Mouse (Mus musculus) heart, embryonic 14.5 days (tissue): ENCODE measurements around the gene Syt14. TPM values are rescaled to one million over a fixed set of nuclear protein-coding genes. Genes with fewer than 3 reads are reported as not detected.

ENCODE experiments used
- ATAC-seq: fragments of 200-750 bp; cut with Nextera tagmentation; 2 replicates; pipeline ENCODE4 v1.8.0; 2017; ENCODE audit warnings: low read depth, moderate TSS enrichment; ENCODE audit not compliant: insufficient number of reproducible peaks, insufficient read depth, low FRiP score
- H3K27ac ChIP-seq, 2 experiments: fragments of 200-500 bp in 1 of 2; fragments of 300-500 bp in 1 of 2; sonication (generic) in 1 of 2; replicated peaks in 1 of 2; 2 replicates each; pipeline ENCODE4 v1.5.1; 2012 to 2014; ENCODE audit warnings: low read depth in 2 of 2, low read length in 2 of 2, control low read depth in 1 of 2, mild to moderate bottlenecking in 1 of 2, mixed read lengths in 1 of 2; ENCODE audit not compliant: control insufficient read depth in 1 of 2, insufficient read depth in 1 of 2
- H3K27me3 ChIP-seq: fragments of 300-500 bp; sonication (generic); 2 replicates; pipeline ENCODE4 v1.6.1; 2014; ENCODE audit warnings: mild to moderate bottlenecking, low read length, control low read depth; ENCODE audit not compliant: control insufficient read depth, insufficient read depth
- H3K36me3 ChIP-seq: fragments of 300-500 bp; sonication (generic); 2 replicates; pipeline ENCODE4 v1.6.1; 2014; ENCODE audit warnings: mild to moderate bottlenecking, control low read depth, low read length, mixed read lengths; ENCODE audit not compliant: control insufficient read depth, insufficient read depth
- H3K4me1 ChIP-seq, 2 experiments: fragments of 200-500 bp in 1 of 2; fragments of 300-500 bp in 1 of 2; sonication (generic) in 1 of 2; 2 replicates each; pipeline ENCODE4 v1.6.1; 2012 to 2014; ENCODE audit warnings: low read length in 2 of 2, control low read depth in 1 of 2, mixed read lengths in 1 of 2; ENCODE audit not compliant: control insufficient read depth in 2 of 2, insufficient read depth in 2 of 2
- H3K4me2 ChIP-seq: fragments of 300-500 bp; sonication (generic); 2 replicates; pipeline ENCODE4 v1.6.1; 2014; ENCODE audit warnings: mild to moderate bottlenecking, low read length
- H3K4me3 ChIP-seq, 2 experiments: fragments of 200-500 bp in 1 of 2; fragments of 300-500 bp in 1 of 2; sonication (generic) in 1 of 2; 2 replicates each; pipeline ENCODE4 v1.5.1; 2012 to 2014; ENCODE audit warnings: low read length in 2 of 2, mild to moderate bottlenecking in 2 of 2, control low read depth in 1 of 2, low read depth in 1 of 2, moderate library complexity in 1 of 2; ENCODE audit not compliant: control insufficient read depth in 1 of 2, insufficient read depth in 1 of 2
- H3K9ac ChIP-seq: fragments of 300-500 bp; sonication (generic); 2 replicates; pipeline ENCODE4 v1.6.1; 2014; ENCODE audit warnings: mild to moderate bottlenecking, low read length
- H3K9me3 ChIP-seq: fragments of 300-500 bp; sonication (generic); 2 replicates; pipeline ENCODE4 v1.6.1; 2016; ENCODE audit warnings: low read length, control low read depth; ENCODE audit not compliant: control insufficient read depth
- WGBS: fragments of 180-500 bp; shearing (Covaris S2); extraction: QIAGEN DNeasy Blood & Tissue Kit; methylation state at CpG from one replicate; pipeline ENCODE4 v1.1.7; 2014; 5-methylcytosine and 5-hydroxymethylcytosine counted together
- polyA plus RNA-seq: library from polyadenylated mRNA; unstranded; fragments of >200 nt; fragmentation: Nextera tagmentation; extraction: Ambion mirVana; gene quantifications from 2 replicates; pipeline ENCODE4 v1.2.1, GENCODE M21; 2014

Syt14 gene
- polyA plus RNA-seq, 1 experiment from 2014 or later: 1.4 TPM

DNA sequence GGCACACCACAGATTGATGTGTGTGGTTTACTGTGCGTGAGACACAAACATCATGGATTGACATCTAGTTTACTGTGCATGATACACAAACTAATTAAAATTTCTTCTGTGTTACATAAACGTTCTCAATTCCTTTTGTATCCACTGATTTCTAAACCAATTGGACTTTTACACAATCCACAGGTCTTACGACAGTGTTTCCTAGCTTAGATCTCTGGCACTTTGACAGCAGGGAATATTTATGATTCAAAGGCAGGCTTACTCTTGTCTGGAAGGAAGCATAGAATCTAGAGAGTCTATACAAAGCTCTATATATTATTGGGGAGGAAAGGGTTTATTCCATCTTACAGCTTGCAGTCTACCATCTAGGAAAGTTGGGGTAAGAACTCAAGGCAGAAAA, 171.1 kb downstream of the Syt14 start:
- H3K9me3 ChIP-seq: no peaks in the 10 kb centered on the region
- no peak overlapping the region for H3K9ac ChIP-seq
- no peak overlapping the region for H3K4me3 ChIP-seq
- no peaks in the 10 kb centered on the region for H3K4me1 ChIP-seq
- H3K27ac ChIP-seq: no peak overlapping the region
- no peak for ATAC-seq
- no peaks in the 10 kb centered on the region for H3K36me3 ChIP-seq
- no peak overlapping the region for H3K4me2 ChIP-seq
- 73% methylated on average over 3 of the region's 3 CpGs for WGBS
- H3K27me3 ChIP-seq: no peaks in the 10 kb centered on the region

DNA sequence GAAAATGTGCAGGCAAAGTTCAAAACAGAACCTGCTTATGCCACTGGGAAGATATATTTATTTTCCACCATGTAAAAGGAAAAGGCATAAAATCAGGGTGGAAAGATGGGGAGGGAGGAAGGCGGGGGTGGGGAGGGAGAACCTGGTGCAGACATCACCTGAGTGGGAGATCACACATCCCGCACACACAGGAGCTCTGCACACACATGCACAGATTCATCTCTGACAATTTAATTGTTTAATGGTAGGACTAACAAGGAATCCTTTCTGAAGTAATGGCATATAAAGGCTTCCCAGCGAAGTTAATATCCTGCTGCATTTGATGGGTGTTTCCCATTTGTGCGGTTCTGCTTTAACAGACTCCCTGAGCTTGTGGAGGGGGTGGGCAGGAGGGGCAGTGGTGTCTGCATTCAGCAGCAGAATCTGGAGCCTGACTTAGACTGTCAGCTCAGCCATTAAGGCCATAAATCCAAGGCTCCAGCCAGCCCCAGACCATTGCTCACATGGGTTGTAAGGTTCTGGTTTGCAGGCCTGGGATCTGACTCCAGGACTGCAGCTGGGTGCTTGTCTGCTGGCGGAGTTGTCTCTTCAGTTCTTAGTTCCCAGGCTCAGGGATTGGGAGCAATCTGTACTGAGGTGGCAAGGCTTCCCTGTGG, 174.1 kb downstream of the Syt14 start:
- no peaks in the 10 kb centered on the region for H3K36me3 ChIP-seq
- no peak overlapping the region for H3K4me3 ChIP-seq
- no peaks in the 10 kb centered on the region; a peak in 1 of 4 replicates for H3K4me1 ChIP-seq
- H3K9ac ChIP-seq: no peak overlapping the region
- no peak for ATAC-seq
- H3K27me3 ChIP-seq: no peaks in the 10 kb centered on the region
- no peak overlapping the region for H3K27ac ChIP-seq
- H3K9me3 ChIP-seq: no peaks in the 10 kb centered on the region
- 82% methylated on average over 5 of the region's 5 CpGs for WGBS
- H3K4me2 ChIP-seq: no peak overlapping the region

GRCm38 (mm10) chr1:192860273-192860672, 175.3 kb downstream of the Syt14 start:
- no peak overlapping the region for H3K9ac ChIP-seq
- no peak overlapping the region for H3K4me2 ChIP-seq
- H3K36me3 ChIP-seq: no peaks in the 10 kb centered on the region
- no peaks in the 10 kb centered on the region for H3K27me3 ChIP-seq
- 50% methylated on average over 6 of the region's 6 CpGs for WGBS
- no peaks in the 10 kb centered on the region for H3K9me3 ChIP-seq
- H3K4me1 ChIP-seq: no peaks in the 10 kb centered on the region; a peak in 2 of 4 replicates
- no peak overlapping the region for H3K4me3 ChIP-seq
- ATAC-seq: no peak
- no peak overlapping the region for H3K27ac ChIP-seq

GRCm38 (mm10) chr1:192857582-192857981, 178.0 kb downstream of the Syt14 start:
- H3K9me3 ChIP-seq: no peaks in the 10 kb centered on the region
- WGBS: 90% methylated on average over 5 of the region's 5 CpGs
- no peak for ATAC-seq
- H3K36me3 ChIP-seq: no peaks in the 10 kb centered on the region
- peaks cover 16% of the 10 kb centered on the region; the same call in 1 of the 2 replicates for H3K27me3 ChIP-seq
- no peak overlapping the region for H3K4me3 ChIP-seq
- peaks cover 0 to 2% of the 10 kb centered on the region in 2 experiments; a peak in 3 of 4 replicates for H3K4me1 ChIP-seq
- no peak overlapping the region for H3K27ac ChIP-seq
- H3K9ac ChIP-seq: no peak overlapping the region
- H3K4me2 ChIP-seq: no peak overlapping the region

DNA sequence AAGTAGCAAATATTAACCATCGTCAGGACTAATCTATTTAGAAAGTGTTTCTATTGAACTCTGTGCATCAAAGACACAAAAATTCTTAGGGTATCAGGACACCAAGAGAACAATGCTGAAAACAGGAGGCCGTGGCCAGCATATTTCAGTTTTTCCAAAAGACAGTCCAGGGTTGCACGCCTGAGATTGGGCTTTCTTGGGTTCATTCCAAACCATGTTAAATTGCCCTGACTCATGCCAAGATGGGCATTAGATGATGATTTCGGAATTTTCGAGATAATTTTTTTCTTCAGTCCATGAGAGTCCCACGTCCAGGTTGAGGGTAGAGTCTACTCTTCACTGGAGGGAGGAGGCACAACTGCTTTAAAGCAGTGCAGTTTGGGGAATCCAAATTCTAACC, 178.6 kb downstream of the Syt14 start:
- H3K27me3 ChIP-seq: peaks cover 16% of the 10 kb centered on the region; the same call in 1 of the 2 replicates
- H3K4me3 ChIP-seq: no peak overlapping the region
- peaks cover 5 to 9% of the 10 kb centered on the region in 2 experiments for H3K4me1 ChIP-seq
- H3K36me3 ChIP-seq: no peaks in the 10 kb centered on the region
- H3K4me2 ChIP-seq: no peak overlapping the region
- 76% methylated on average over 6 of the region's 6 CpGs for WGBS
- no peak for ATAC-seq
- no peak overlapping the region for H3K27ac ChIP-seq
- H3K9ac ChIP-seq: no peak overlapping the region
- no peaks in the 10 kb centered on the region for H3K9me3 ChIP-seq

DNA sequence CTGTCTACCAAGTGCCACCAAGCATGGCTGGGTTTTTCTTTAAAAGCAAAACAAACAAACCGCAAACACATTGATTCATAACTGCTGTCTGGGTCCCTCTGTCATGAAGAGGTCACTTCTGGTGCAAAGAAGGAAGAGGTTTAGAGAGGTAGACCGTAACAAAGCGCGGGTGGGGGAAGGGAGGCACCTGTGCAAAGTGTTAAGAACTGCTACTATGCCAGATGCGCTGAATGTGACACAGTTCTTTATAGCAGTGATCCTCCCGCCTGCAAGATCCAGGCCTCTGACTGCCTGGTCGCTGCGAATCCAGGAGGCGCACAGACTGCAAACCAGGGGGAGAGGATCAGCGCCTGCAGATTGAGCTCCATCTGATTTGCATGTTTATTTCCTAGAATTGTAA, 179.2 kb downstream of the Syt14 start:
- ATAC-seq: no peak
- WGBS: 34% methylated on average over 10 of the region's 10 CpGs
- H3K9me3 ChIP-seq: no peaks in the 10 kb centered on the region
- H3K27ac ChIP-seq: no peak overlapping the region
- no peaks in the 10 kb centered on the region for H3K36me3 ChIP-seq
- peaks cover 9 to 11% of the 10 kb centered on the region in 2 experiments for H3K4me1 ChIP-seq
- H3K27me3 ChIP-seq: peaks cover 16% of the 10 kb centered on the region; the same call in 1 of the 2 replicates
- H3K4me2 ChIP-seq: no peak overlapping the region
- no peak overlapping the region for H3K9ac ChIP-seq
- no peak overlapping the region for H3K4me3 ChIP-seq

- Histone ChIP-seq H3K4me1 (peaks cover 15 to 18% of the 10 kb centered on the region in 2 experiments), H3K4me2 (peak within 1 kb of the TSS; percentile 99), H3K9ac (peak within 1 kb of the TSS; percentile 88), H3K36me3 (no peaks in the 10 kb centered on the region), H3K4me3 (peak within 1 kb of the TSS; percentile 83 to 94), H3K27ac (peak within 1 kb of the TSS; percentile 85 to 89), H3K9me3 (no peaks in the 10 kb centered on the region), H3K27me3 (peaks cover 16% of the 10 kb centered on the region; the same call in 1 of the 2 replicates)
- peak; percentile 41; the same call in 1 of the 2 replicates for ATAC-seq
- WGBS: under 1% methylated on average over 52 of the region's 75 CpGs
These were observed 179.9 kb downstream of the Syt14 start, which contains the start of gene Sertad4 for GRCm38 (mm10) chr1:192855474-192856230. Gene Sertad4, minus strand, starts transcription at chr1:192855756.
